Mouse (Mus musculus) urinary bladder, postnatal 10 days (tissue): ENCODE results near the gene March1.

ENCODE experiments used
- DNase-seq: peaks from one replicate; pipeline ENCODE4 v3.0.0; 2022; ENCODE audit warnings: low spot score

The March1 gene

DNA sequence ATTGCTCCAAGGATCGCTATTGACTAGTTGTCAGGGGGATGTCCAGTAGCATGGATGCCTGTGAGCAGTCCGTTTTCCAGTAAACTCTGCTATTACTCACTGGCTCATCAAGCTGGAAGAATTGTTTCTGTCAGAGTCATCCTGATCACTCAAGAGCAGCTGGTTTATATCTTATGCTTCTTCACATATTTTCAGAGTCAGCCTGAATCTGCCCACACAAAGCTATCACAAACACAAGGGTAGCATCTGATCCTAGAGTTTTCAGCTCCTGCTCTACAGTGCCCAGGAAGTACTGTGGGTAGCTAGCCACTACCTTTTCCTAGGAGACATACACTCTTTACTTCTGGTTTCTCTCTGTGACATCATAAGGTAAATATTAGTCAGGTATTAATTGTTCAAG, 405.1 kb downstream of the March1 start:
- no peak for DNase-seq

DNA sequence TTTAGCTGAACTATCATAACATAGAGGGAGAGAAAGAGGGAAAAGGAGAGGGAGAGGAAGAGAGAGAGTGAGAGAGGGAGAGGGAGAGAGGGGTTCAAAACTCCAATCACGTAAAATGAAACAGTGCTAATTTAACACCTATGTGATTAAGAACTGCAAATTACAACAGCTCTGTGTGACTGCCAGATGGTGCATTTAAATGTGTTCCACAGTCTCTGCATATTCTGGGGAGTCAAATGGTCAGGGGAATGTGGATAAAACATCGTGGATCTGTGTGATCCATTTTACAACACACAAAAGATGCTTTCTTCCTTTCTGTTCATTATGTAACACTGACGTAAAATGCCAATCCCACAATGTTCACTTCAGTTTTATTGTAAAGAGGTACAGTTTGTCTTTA, 416.0 kb downstream of the March1 start:
- DNase-seq: no peak

DNA sequence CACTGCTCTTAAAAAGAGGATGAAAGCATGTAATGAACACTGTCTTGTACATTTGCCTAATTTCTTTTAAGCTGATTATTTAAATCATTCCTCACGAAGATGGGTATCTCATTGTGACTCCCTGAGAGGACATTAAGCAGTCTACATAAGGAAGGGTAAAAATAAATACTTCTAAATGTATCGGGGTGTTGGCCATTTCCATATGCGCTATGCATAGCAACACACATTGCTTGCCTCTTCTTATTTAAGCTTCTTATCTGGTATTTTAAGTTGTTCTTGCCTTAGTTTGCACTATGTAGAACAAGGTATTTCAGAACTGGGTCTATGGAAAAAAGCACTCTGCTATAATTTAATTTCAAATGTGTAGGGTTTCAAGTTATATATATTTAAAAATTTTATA, 416.7 kb downstream of the March1 start:
- no peak for DNase-seq

DNA sequence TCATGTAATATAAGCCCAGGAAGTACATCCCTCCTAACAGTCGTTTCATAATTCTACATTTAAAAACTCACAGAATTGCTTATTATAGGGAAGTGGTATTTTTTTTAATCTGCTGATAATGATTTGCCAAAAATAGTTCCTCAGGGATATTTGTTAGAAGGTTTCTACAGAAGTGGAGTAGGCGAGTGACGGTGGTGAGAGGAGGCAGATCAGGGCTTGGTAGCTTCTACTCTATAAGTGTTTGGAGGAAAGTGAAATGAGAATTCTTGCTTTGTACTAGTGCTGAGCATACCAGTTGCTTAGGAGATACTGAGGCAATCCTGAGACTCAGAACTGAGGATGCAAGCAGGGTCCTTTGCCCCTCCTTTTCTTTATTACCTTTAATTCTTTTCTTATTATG, 476.5 kb downstream of the March1 start:
- no peak for DNase-seq

DNA sequence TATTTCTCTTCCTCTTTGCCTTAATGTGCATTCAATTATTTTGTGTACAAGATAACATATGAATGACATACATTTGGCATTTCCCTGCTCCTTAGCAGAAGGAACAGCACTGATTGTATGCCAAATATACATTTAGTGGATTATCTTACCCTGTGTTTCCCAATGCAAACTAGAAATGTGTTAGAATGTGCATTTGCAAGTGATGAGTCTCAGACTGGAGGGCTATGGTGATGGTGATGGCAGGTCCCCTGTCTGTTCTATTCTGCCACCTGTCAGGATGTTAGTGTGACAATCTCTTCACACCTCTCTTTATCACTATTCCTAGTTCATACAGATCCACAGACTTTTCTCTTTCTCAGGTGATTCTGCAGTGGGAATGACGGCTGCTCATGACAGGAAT, 480.4 kb downstream of the March1 start:
- DNase-seq: no peak

DNA sequence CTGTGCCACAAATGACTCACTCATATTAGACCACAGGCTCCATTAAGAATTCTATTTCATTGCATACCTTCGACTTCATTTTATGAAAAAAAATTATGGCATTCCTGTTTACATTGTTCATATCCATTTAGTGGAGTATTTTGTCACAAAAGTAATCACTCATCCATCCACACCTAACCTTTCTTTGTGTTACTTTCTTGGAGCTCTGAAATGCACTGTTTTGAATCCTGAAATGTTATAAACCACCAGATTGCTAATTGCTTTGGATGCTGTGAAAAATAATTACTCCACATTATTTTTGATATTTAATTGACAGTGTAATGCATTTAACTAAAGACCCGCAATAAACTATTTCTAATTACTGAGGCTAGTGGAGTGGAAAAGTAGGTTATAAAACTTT, 501.6 kb downstream of the March1 start:
- DNase-seq: no peak

DNA sequence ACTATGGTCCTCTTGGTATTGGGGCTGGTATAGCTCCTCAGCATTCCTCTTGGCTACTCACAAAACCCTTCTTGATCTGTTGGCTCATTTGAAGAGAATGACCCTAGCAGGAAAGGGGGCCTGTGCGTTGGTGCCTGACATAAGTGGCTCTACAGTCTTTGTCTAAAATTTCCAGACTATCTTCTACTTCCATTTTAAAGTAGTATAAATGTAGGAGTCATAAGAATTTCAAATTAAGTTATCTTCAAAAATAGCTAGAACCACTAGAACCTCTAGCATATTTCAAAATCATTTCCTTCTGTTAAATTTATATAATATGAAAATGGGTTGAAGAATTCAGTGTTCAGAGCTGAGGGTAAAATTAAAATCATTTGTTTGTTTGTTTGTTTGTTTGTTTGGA, 541.9 kb downstream of the March1 start:
- DNase-seq: no peak

DNA sequence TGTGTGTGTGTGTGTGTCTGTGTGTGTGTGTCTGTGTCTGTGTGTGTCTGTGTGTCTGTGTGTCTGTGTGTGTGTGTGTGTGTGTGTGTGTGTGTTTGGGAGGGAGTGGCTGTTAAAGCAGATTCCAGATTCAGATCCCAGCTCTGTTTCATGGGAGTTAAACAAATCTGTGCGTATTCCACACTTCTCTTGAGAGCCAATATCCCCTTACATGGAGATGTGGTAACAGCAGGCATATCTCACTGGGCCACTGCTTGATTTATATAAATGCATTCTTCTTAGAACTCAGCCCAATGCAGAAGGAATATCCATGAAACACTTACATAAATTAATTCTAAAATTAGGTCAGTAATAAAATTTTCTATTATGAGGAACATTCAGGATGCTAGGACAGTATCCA, 549.1 kb downstream of the March1 start:
- DNase-seq: no peak

DNA sequence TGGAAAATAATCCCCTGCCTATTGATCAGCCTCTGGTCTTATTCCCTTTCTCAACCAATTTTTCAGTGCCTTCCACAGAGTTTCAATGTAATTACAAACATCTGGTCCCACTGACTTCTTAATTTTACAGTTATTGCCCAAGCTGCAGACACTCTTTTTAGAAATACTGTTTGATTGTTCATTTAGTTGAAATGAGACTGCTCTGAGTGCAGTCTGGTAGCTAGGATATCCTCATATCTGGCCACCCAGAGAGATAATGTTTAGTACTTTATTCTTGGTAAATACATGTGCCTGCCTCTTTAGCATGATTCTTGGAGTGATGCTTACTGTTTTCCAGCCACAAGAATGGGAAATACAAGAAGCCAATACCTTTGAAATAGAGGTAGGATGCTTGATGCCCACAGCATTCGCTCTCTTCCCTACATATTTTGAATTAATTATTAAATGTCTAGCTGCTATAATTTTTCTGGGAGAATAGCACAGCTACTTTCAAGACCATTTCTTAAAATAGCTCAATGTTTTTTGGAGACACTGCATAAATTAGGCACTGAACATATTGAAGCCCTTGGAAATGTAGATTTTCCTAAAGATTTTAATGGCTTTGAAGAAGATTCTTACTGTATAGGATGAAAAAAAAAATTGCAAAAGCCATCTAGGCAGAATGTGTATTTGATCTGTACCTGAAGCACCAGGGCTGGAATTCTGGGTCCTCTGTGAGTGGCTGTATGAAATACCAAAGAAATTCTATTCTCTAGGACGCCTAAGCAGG, 549.9 kb downstream of the March1 start:
- DNase-seq: no peak

DNA sequence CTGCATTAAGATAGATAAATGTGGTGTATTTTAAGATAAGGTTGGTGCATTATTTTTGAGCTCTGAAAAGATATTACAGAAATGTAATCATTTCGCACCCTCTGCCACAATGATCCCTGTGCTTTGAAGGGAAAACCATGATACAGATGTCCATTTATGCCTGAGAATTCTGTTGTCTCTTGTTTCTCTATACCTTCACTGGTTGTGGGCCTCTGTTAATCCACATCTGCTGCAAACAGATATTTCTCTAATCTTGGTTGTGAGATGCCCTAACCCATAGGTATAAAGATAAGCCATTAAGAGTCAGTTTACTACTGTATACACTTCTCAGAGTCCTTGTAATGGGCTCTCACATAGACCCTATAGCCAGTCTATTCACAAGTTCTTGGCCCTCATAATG, 561.6 kb downstream of the March1 start:
- DNase-seq: no peak

DNA sequence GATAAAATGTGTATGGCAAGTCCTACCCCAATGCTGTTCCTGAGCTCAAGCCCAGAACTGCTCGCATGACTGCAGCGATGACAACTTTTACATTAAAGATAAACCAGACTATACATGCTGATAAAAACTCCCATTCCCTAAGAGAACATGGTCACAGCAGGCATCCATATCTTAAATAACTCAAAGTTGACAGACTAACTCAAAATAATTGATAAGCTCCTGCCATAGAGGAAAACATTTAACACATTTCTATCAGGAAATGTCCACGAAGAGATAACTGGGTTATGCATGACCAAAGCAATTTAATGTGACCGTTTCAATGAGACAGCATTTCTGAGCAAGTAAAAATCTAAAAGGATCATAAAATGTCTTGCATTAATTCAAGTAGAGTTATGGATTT, 563.6 kb downstream of the March1 start:
- no peak for DNase-seq

DNA sequence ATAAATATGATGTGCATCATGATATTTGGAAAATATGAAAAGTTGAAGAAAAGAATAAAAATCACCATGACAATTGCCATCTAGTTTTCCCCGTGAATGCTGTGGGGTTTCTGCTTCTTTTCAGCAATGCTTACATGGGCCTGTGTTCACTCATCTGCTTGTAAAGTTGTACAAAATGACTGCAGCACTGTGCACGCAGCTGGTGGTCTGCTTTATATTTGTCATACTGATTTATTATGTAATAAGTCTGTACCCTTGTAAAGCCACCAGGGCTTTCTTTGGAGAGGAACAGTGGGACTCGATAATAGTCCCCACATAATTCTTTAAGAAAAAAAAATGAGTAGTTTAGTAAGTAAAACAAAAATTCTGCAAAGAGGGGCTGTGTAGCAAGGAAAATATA, 564.6 kb downstream of the March1 start:
- no peak for DNase-seq

DNA sequence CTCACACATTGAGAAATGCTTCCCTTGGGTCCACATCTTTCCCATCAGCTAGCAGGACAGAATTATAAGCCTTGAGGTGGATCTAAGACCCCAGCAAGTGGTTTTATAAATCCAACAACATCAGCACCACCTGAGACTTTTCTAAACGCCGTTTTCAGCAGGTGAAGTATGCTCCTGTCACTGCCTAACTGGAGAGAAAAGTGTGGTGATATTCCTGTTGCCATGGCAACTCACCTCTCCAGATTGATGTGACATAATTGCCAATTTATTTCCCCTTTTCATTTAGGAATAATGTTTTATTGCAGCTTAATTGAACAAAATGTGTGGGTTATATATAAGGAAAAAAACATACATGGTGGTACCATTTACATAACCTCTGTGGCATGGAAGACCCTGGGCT, 565.8 kb downstream of the March1 start:
- no peak for DNase-seq

DNA sequence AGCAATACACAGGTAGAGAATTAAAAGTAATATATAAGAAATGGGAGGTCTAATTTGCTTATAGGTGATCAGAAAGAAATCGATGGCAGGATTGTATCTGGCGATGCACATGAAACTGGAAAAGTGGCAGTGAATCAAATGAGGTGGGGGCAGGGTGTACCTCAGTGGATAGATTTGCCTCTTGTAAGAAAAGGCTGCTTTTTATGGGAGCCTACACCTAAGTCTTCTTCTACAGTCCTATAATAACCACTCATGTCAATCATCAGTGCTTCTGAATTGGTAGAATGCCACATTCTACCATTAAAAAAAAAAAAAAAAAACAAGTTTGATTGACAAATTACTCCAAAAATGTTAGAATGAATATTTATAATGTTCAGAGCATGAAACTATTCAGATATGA, 567.5 kb downstream of the March1 start:
- DNase-seq: no peak

DNA sequence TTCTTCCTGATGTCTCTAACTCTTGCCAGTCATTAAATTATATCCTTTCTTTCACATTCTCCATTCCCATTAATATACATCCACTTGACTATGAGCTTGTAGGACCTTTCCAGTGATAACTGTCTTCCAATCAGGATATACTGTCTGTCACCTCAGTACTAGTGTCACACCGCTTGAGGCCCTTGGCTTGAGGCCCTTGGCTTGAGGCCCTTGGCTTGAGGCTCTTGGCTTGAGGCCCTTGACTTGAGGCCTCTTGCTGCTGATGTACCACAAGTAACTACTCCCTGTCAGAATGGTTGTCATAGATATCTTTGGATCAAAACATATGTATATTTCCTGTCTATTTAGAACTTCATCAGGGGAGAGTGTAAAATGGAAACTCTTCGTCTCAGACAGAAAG, 576.7 kb downstream of the March1 start:
- no peak for DNase-seq

DNA sequence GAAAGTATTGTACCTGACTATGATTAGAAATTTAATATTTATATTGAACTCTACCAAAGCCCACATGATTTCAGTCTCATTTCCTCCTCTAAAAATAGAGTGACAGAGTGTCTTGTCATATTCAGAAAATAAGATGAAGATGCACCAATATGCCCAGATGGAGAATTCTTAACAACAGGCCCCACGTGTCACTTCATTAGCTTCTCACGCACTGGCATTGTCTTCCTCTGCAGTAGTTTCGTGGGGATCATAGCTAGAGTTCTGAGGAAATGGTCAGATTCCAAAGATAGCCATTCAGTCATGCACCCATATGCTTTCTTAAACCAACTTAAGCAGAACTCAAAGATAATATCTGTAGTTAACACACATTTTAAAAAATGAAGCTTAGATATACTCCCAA, 582.5 kb downstream of the March1 start:
- no peak for DNase-seq

DNA sequence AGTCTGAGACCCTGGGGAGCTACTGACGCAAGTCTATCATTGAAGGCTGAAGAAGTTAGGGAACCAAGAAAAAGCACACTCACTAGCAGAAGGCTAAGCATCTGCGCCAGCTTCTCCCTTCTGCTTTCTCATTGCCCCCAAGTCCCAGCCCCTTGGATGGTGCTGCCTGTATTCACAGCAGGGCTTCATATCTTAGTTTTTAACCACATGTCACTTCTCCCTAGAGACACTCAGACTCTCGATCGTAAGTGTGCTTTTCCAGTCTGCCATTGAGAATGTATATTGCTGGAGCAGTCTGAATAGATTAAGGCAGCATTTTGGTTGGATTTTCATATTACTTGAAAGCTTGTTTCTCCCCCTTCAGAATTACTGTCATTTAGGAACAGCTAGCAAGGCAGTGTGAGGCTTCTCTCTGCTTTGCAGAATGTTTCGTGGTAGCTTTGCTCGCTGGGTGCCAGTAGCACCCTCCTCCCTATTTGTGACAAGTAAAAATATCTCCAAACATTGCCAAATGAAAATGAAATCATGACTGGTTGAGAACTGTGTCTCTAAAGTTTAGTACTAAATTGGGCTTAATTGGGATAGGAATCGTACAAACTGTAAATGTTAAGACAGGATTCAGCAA, 586.2 kb downstream of the March1 start:
- DNase-seq: no peak

DNA sequence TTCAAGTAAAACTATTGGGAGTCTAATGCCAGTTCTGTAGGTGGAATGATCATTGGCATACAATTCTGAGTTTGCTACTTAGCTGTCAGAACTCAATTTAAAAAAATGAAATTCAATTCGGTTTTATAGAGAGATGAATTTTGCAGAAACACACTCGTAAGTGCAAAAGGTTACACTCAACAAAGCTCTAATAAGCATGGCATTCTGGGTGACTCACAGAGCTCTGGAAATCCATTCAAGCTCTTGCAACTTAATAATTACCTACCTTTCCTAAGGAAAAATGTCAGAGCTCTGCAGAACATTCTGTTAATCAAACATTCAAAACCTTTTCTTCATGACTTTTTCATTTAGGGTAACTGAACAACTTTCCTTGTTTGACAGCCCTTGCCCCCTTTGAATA, 591.9 kb downstream of the March1 start:
- DNase-seq: no peak

DNA sequence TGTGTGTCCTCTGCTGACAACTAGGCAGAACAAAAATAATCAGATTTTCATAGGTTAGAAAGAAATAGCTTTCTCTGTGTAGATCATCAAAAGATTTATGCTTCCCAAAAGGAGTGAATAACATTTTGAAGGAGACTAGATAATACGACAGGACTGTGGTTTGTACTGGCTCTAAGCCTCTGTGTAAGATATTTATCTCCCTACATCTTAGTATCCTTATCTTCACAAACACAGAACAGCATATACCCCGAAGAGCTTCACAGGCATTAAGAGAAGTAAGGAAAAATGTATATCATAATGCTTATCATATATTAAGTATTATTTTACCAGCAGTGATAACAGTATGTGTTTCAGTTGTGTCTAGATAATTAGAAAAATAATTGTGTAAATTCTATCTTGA, 592.6 kb downstream of the March1 start:
- DNase-seq: no peak

DNA sequence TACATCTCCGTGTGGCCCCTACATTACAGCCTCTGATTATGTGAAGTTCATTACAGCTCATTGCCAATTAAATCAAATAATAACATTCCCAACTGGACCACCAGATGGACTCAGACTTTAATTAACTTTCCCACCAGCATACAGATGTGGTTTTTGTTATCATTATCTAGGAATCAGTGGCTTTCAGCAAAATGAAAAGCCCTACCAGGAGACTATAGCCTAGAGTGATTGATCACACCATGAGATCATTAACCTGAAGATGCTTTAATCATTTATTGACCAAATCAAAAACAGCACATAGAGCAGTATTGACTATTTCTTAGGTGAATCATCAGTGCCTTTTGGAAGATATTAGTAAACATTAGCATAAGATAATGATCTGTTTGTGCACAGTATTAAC, 602.3 kb downstream of the March1 start:
- no peak for DNase-seq

DNA sequence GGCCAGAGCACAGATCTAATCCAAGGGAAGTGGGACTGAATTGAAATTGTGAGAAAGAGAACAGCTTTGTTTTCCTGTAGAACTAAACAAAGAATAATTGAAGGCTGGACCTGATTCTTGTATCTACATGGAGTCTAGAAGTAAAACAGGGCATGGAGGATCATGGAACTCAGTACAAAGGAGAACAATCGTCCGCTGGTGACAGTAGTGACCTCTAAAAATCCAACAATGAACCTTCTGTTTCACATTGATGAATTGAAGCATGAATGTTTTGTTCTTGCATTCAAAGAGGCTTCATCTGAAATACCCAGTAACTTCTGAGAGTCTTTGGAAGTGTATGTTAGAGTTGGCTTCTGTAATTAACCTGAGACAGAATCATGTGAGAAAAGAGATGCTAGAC, 612.2 kb downstream of the March1 start:
- DNase-seq: no peak

DNA sequence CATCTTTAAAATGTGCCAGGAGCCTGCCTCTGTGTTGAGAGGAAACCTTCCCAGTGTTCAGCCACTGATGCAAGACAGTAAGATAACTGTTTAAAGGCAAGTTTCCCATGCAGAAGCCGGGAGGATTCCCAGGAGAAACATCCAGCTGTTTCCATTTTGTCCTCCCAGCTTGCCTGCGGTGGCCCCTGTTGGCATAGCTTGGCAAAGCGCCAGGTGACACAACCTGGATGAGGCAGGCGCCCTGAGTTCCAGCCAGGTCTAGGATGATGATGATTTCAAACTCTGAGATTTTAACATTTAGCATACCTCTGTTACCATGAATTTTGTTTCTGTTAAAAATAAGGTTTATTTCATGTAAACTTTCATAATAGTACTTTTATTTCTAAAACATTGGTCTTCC, 651.8 kb downstream of the March1 start:
- DNase-seq: no peak

DNA sequence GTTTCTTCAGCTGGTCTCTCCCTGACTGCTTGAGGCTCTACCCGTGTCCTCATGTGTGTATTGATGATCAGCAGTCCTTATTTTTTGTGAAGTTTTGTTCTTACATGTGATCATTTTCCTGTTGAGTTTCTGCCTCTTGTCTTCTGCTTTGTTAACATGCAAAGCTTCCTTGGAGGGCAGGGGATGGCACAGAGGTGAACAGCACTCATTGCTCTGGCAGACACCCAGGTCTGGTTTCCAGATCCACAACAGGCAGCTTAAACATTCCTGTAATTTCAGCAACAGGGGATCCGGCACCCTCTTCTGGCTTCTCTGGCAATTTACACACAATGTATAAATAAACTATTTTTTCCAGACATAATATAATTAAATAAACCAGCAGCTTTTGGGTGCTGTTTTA, 652.4 kb downstream of the March1 start:
- DNase-seq: no peak

DNA sequence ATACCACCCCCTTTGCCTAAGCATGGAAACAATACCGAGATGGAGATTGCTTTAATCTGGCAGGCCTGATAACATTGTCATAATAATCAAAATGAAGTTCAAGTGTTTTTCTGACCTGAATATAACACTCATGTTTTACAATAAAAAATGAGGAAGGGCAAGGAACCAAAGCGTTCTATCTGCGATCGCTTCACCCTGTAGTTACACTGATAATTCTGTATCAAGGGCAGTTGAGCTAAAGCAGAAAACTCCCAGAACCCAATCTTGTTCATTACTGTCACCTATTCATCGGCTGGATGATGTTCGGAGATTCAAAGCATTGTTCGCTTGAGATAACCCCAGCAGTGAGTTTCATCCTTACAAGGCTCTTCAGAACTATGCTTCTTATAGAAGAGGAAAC, 700.1 kb downstream of the March1 start:
- DNase-seq: no peak
